Mouse (Mus musculus) forebrain, embryonic 12.5 days (tissue): ENCODE data around the gene Mrps2. TPM values are rescaled to one million over a fixed set of nuclear protein-coding genes. Genes with fewer than 3 reads are reported as not detected.
A peak's percentile ranks its signal among the peaks of the same experiment; 100 is the strongest.

Experiments
- ATAC-seq: fragments of 200-750 bp; cut with Nextera tagmentation; 2 replicates; pipeline ENCODE4 v1.8.0; 2017; ENCODE audit warnings: moderate TSS enrichment; ENCODE audit not compliant: low FRiP score
- H3K27ac ChIP-seq: fragments of 300-500 bp; sonication (generic); 2 replicates; pipeline ENCODE4 v1.5.1; 2016; ENCODE audit warnings: mild to moderate bottlenecking
- H3K27me3 ChIP-seq: fragments of 300-500 bp; sonication (generic); 2 replicates; pipeline ENCODE4 v1.6.1; 2016; ENCODE audit warnings: mild to moderate bottlenecking
- H3K36me3 ChIP-seq: fragments of 300-500 bp; sonication (generic); replicated peaks from 2 replicates; pipeline ENCODE4 v1.6.1; 2016; ENCODE audit warnings: mild to moderate bottlenecking
- H3K4me1 ChIP-seq: fragments of 300-500 bp; sonication (generic); 2 replicates; pipeline ENCODE4 v1.6.1; 2016
- H3K4me2 ChIP-seq: fragments of 300-500 bp; sonication (generic); 2 replicates; pipeline ENCODE4 v1.6.1; 2016; ENCODE audit warnings: mild to moderate bottlenecking, moderate library complexity
- H3K4me3 ChIP-seq: fragments of 300-500 bp; sonication (generic); replicated peaks from 2 replicates; pipeline ENCODE4 v1.5.1; 2016; ENCODE audit warnings: mild to moderate bottlenecking
- H3K9ac ChIP-seq: fragments of 300-500 bp; sonication (generic); 2 replicates; pipeline ENCODE4 v1.6.1; 2016; ENCODE audit warnings: mild to moderate bottlenecking
- H3K9me3 ChIP-seq: fragments of 300-500 bp; sonication (generic); 2 replicates; pipeline ENCODE4 v1.6.1; 2016
- WGBS: fragments of 180-500 bp; shearing (Covaris S2); methylation state at CpG from one replicate; pipeline ENCODE4 v1.1.7; 2016; 5-methylcytosine and 5-hydroxymethylcytosine counted together
- polyA plus RNA-seq: library from polyadenylated mRNA; unstranded; fragments of >200 nt; fragmentation: Nextera tagmentation; extraction: Ambion mirVana; gene quantifications from 2 replicates; pipeline ENCODE4 v1.2.1, GENCODE M21; 2016

The Mrps2 gene
- polyA plus RNA-seq = 58.0 and 58.1 TPM in 2 replicates

GRCm38 (mm10) chr2:28467860-28468485 lies at the start of gene Mrps2:
Mrps2 (plus strand) TSS chr2:28468066.
- Histone ChIP-seq H3K27ac (no peak within 1 kb of the TSS), H3K9me3 (no peaks in the 10 kb centered on the region), H3K4me2 (peak within 1 kb of the TSS; percentile 78), H3K4me1 (peaks cover 25% of the 10 kb centered on the region), H3K27me3 (peaks cover 14% of the 10 kb centered on the region; the same call in 1 of the 2 replicates), H3K36me3 (peaks cover 41% of the 10 kb centered on the region), H3K4me3 (peak within 1 kb of the TSS; percentile 95), H3K9ac (peak within 1 kb of the TSS; percentile 95)
- WGBS = under 1% methylated on average over 49 of the region's 52 CpGs
- ATAC-seq = peak; percentile 89

- Histone ChIP-seq H3K27me3 (peaks cover 4% of the 10 kb centered on the region; the same call in 1 of the 2 replicates), H3K9me3 (no peaks in the 10 kb centered on the region), H3K27ac (no peak overlapping the region), H3K4me2 (no peak overlapping the region), H3K4me3 (no peak overlapping the region), H3K4me1 (peaks cover 9% of the 10 kb centered on the region), H3K9ac (no peak overlapping the region), H3K36me3 (no peaks in the 10 kb centered on the region)
- 0 out of 2 replicates have a peak, but pooled peaks have one; percentile 25 for ATAC-seq
- 18% methylated on average over 4 of the region's 4 CpGs for WGBS
Measured at GRCm38 (mm10) chr2:28419898-28420297, 48.0 kb upstream of the Mrps2 start.

DNA sequence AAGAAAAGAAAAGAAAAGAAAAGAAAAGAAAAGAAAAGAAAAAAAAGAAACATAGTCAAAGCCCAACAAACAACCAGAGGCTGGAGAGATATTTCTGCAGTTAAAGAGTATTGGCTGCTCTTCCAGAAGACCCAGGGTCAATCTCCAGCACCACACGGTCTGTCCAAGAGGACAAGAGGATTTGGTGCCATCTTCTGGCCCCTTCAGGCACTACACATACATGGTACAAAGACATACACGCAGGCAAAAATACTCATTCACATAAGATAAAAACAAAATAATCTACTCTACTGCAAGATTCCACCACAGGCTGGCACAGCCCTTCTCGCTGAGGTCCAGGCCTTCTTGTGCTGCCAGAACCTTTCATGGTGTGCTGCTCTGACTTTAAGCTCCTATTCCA lies 44.7 kb upstream of the Mrps2 start:
- Histone ChIP-seq H3K27ac (no peak overlapping the region), H3K27me3 (no peaks in the 10 kb centered on the region; the same call in 1 of the 2 replicates), H3K9ac (no peak overlapping the region), H3K36me3 (no peaks in the 10 kb centered on the region), H3K9me3 (no peaks in the 10 kb centered on the region), H3K4me2 (no peak overlapping the region), H3K4me3 (no peak overlapping the region), H3K4me1 (no peaks in the 10 kb centered on the region)
- 23% methylated on average over 3 of the region's 3 CpGs for WGBS
- no peak for ATAC-seq

GRCm38 (mm10) chr2:28427226-28427625 lies 40.6 kb upstream of the Mrps2 start:
- Histone ChIP-seq H3K4me1 (no peaks in the 10 kb centered on the region), H3K36me3 (no peaks in the 10 kb centered on the region), H3K4me3 (no peak overlapping the region), H3K9me3 (no peaks in the 10 kb centered on the region), H3K27ac (no peak overlapping the region), H3K4me2 (no peak overlapping the region), H3K9ac (no peak overlapping the region), H3K27me3 (no peaks in the 10 kb centered on the region)
- WGBS = 79% methylated on average over 6 of the region's 6 CpGs
- no peak for ATAC-seq

- Histone ChIP-seq H3K4me2 (no peak overlapping the region), H3K36me3 (no peaks in the 10 kb centered on the region), H3K9ac (no peak overlapping the region), H3K27ac (no peak overlapping the region), H3K27me3 (no peaks in the 10 kb centered on the region), H3K4me1 (peaks cover 4% of the 10 kb centered on the region; the same call in 1 of the 2 replicates), H3K4me3 (no peak overlapping the region), H3K9me3 (no peaks in the 10 kb centered on the region)
- ATAC-seq = no peak
- 73% methylated on average over 6 of the region's 6 CpGs for WGBS
Measured at GRCm38 (mm10) chr2:28430846-28431245, 37.0 kb upstream of the Mrps2 start.

GRCm38 (mm10) chr2:28432811-28433210 lies 35.1 kb upstream of the Mrps2 start:
- ATAC-seq = no peak
- H3K4me1 ChIP-seq = peaks cover 4% of the 10 kb centered on the region; the same call in 1 of the 2 replicates
- 30% methylated on average over 1 of the region's 1 CpGs for whole genome bisulfite sequencing
- no peak overlapping the region for H3K27ac ChIP-seq
- H3K36me3 ChIP-seq = no peaks in the 10 kb centered on the region
- H3K4me2 ChIP-seq = no peak overlapping the region
- no peak overlapping the region for H3K4me3 ChIP-seq
- H3K9ac ChIP-seq = no peak overlapping the region
- H3K9me3 ChIP-seq = no peaks in the 10 kb centered on the region
- no peaks in the 10 kb centered on the region for H3K27me3 ChIP-seq

DNA sequence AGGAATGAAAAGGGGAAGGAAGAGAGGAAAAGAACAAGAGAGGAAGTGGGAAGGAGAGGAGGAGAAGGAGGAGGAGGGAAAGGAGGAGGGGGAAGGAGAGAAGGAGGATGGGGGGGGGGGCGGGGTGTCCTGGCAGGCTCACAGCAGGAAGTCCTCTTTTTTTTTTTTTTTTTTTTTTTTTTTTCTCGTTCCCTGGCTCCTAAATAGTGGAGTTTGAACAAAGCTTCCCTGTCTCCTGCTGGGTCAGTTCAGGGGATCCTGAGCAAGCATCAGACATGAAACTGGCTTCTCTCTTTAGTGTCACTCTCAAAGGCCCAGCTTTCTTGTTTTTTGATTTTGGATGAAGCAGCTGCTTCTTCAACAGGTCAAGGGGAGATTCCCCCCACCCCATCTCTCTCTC lies 34.4 kb upstream of the Mrps2 start:
- H3K9ac ChIP-seq = no peak overlapping the region
- H3K4me1 ChIP-seq = peaks cover 4% of the 10 kb centered on the region; the same call in 1 of the 2 replicates
- no peak overlapping the region for H3K4me3 ChIP-seq
- WGBS = no CpG with 5 or more reads among the region's 2 CpGs
- no peak overlapping the region for H3K4me2 ChIP-seq
- H3K27ac ChIP-seq = no peak overlapping the region
- H3K9me3 ChIP-seq = no peaks in the 10 kb centered on the region
- H3K36me3 ChIP-seq = no peaks in the 10 kb centered on the region
- no peaks in the 10 kb centered on the region for H3K27me3 ChIP-seq
- no peak for ATAC-seq

DNA sequence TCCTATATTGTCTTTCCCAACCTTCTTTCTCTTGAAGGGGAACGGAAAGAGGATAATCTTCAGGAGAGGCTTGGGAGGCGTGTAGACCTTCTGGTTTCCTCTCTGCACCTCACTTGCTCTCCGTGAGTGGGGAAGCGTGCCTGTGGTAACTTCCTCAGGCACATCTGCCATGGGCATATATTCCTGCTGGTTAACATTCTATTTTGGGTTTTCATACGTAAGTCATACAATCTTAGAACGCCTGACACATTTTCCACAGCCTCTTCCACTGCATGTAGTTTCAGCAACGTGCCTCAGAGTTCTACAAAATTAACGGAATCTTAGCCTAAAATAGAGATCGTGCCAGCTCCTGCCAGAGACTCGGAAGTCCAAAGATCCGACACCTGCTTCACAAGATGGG lies 32.5 kb upstream of the Mrps2 start:
- ATAC-seq = no peak
- no peak overlapping the region for H3K27ac ChIP-seq
- no peak overlapping the region for H3K4me2 ChIP-seq
- 92% methylated on average over 11 of the region's 11 CpGs for WGBS
- no peak overlapping the region for H3K9ac ChIP-seq
- H3K4me3 ChIP-seq = no peak overlapping the region
- H3K36me3 ChIP-seq = no peaks in the 10 kb centered on the region
- H3K4me1 ChIP-seq = peaks cover 4% of the 10 kb centered on the region; the same call in 1 of the 2 replicates
- H3K27me3 ChIP-seq = no peaks in the 10 kb centered on the region
- H3K9me3 ChIP-seq = no peaks in the 10 kb centered on the region

DNA sequence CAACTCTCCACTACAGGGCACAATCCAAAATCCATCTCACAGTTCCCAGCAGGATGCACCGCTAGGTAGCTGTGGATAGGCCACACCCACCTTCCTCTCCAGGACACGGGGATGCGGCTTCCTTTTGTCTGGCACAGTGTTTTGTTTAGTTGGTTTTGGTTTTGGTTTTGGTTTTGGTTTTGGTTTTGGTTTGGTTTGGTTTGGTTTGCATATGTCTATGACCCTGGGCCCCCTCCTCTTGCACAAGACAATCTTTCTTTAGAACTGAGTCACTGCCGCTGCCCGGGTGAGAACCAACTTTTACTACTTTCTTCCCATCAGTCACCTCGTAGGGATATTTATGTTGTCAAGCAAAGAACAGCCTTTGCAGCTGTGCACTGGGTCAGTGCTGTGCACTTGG lies 27.0 kb upstream of the Mrps2 start:
- no peak overlapping the region for H3K27ac ChIP-seq
- 0 out of 2 replicates have a peak, but pooled peaks cover 3% of the 10 kb centered on the region for H3K27me3 ChIP-seq
- H3K9ac ChIP-seq = no peak overlapping the region
- H3K36me3 ChIP-seq = no peaks in the 10 kb centered on the region
- no peak for ATAC-seq
- H3K4me3 ChIP-seq = no peak overlapping the region
- peaks cover 2% of the 10 kb centered on the region for H3K4me1 ChIP-seq
- H3K4me2 ChIP-seq = no peak overlapping the region
- H3K9me3 ChIP-seq = no peaks in the 10 kb centered on the region
- WGBS = 86% methylated on average over 6 of the region's 6 CpGs

- Histone ChIP-seq H3K36me3 (0 out of 2 replicates have a peak, but pooled peaks cover 3% of the 10 kb centered on the region), H3K27ac (no peak overlapping the region), H3K27me3 (0 out of 2 replicates have a peak, but pooled peaks cover 3% of the 10 kb centered on the region), H3K9ac (no peak overlapping the region), H3K9me3 (no peaks in the 10 kb centered on the region), H3K4me3 (no peak overlapping the region), H3K4me2 (no peak overlapping the region), H3K4me1 (peaks cover 20% of the 10 kb centered on the region)
- 88% methylated on average over 4 of the region's 4 CpGs for WGBS
- ATAC-seq = no peak
Measured at GRCm38 (mm10) chr2:28445082-28445481, 22.8 kb upstream of the Mrps2 start.

- Histone ChIP-seq H3K9ac (peak overlapping the region; percentile 91), H3K4me3 (peak overlapping the region; percentile 81), H3K27me3 (0 out of 2 replicates have a peak, but pooled peaks cover 3% of the 10 kb centered on the region), H3K27ac (no peak overlapping the region; the same call in 1 of the 2 replicates), H3K4me2 (peak overlapping the region; percentile 95), H3K36me3 (peaks cover 13% of the 10 kb centered on the region), H3K4me1 (peaks cover 20% of the 10 kb centered on the region), H3K9me3 (no peaks in the 10 kb centered on the region)
- no peak; the same call in 1 of the 2 replicates for ATAC-seq
- WGBS = 9% methylated on average over 5 of the region's 5 CpGs
Measured at GRCm38 (mm10) chr2:28446181-28446514, 21.7 kb upstream of the Mrps2 start.

DNA sequence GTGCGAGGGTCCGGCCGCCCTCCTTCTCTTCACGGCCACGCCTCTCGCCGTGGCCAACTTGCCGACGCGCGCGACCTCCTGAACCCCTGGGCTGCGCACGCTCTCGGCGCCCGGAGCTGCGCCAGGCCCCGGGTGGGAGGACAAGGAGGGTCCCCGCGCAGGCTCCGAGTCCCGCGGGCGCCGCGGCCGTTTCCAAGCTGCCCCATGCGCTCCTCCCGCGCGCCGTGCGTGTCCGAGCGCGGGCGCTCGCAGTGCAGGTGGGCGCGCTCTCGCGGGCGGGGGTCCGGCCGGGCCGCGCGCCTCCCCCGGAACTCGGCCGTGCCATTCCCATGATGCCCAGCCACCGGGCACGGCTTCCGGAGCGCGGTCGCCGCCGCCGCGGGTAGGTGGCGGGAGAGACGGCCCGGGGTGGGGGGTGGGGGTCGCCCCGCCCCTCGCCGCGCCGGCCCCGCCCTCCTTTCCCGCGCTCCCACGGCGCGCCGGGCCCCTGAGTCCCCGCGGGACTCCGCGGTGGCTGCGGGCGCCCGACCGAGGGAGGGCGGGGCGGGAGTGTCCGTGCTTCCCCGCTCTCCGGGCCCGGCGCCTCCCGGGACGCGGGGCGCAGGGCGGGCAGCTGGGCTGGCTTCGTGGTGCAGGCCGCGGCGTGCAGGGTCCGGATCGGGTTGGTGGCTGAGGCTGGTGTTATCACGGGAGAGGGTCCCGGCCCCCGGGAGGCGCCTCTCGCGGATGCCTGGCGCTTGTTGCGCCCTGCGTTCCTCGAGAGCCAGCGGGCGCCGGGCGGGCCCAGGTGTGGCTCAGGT lies 21.2 kb upstream of the Mrps2 start, which contains the start of gene Ppp1r26:
TSS of gene Ppp1r26 (plus strand) at position 286 of the 800 bp plus-strand sequence.
- Histone ChIP-seq H3K4me3 (peak within 1 kb of the TSS; percentile 81), H3K36me3 (peaks cover 18% of the 10 kb centered on the region), H3K9ac (peak within 1 kb of the TSS; percentile 91), H3K9me3 (no peaks in the 10 kb centered on the region), H3K27ac (peak within 1 kb of the TSS; percentile 72), H3K27me3 (0 out of 2 replicates have a peak, but pooled peaks cover 3% of the 10 kb centered on the region), H3K4me2 (peak within 1 kb of the TSS; percentile 95), H3K4me1 (peaks cover 20% of the 10 kb centered on the region)
- peak; percentile 82 for ATAC-seq
- under 1% methylated on average over 83 of the region's 118 CpGs for WGBS
